Mouse (Mus musculus): ENCODE measurements around the gene Olfr1330.
"Not testable (repeated sequence)": the region's sequence is repeated elsewhere in the genome, so short reads cannot be mapped to it uniquely, and the experiment has no call there.

The Olfr1330 gene

DNA sequence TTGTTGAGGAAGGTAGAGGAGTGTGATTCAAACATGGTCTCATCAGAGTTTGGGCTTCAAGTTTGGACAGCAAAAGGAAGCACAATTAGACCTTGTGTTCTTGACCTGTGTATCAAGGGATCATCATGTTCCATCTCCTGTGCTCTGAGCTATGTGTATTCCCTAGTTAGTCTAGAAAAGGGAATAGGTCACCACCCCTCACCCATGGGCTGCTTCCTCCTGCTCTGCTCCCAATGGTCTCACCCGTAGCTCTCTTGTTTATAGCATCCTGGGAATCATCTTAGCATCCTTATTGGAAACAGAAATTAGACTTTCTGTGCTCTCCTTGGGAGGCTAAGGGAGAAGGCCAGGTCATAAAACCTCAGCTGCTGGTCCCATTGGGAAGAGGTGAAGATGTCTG is at the start of gene Olfr1330:
Gene Olfr1330 (plus strand): TSS at position 301 of the 400 bp plus-strand sequence.
- no peak for DNase-seq (ENCODE audit: low spot score in 2 of 2)

DNA sequence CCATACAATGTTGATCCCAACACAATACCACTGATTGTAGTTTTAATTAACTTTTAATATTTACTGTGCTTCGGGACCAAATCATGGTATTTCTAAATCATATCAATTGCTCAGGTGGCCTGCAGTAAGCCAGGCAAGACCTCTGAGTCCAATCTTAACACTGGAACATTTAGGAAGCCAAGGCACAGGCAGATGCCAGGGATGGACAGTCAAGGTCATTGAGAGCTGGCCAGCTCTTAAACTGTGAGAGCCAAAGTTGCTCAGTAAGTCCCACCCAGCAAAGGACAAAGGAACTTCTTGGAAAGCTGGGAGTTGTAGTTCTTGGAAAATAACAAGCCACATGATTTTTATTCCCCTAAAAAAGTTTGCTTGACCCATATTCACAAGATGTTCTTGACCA is 26.6 kb upstream of the Olfr1330 start:
- no peak for DNase-seq (ENCODE audit: low spot score in 2 of 2)

- no peak for DNase-seq (ENCODE audit: low spot score in 2 of 2)
Measured at GRCm38 (mm10) chr4:118862704-118863103, 25.7 kb upstream of the Olfr1330 start.

DNA sequence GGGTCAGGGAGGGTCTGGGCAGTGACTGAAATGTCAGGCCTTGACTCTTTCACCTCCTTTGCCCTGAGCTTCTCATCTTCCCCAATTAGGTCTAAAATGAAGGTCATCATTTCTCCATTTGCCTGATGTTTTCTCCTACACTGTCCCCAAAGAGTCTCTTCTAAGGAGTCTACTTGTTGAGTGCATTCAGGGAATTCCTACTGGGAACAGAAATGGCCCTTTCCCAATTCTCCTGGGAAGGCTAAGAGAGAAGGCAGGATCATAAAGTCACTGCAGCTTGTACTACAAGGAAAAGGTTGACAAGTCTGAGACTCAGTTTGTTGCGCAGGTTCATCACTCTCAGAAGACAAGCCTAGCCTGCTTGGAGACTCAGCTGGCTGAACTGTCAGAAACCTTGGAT is 24.0 kb upstream of the Olfr1330 start, which contains the start of gene Olfr1331:
Gene Olfr1331 (plus strand): TSS at position 301 of the 400 bp plus-strand sequence.
- DNase-seq (ENCODE audit: low spot score in 2 of 2), result no peak

- DNase-seq (ENCODE audit: low spot score in 2 of 2), result no peak
Measured at GRCm38 (mm10) chr4:118867566-118867965, 20.8 kb upstream of the Olfr1330 start.

GRCm38 (mm10) chr4:118901981-118902380 is 13.6 kb downstream of the Olfr1330 start:
- DNase-seq (ENCODE audit: low spot score in 2 of 2), result no peak

DNA sequence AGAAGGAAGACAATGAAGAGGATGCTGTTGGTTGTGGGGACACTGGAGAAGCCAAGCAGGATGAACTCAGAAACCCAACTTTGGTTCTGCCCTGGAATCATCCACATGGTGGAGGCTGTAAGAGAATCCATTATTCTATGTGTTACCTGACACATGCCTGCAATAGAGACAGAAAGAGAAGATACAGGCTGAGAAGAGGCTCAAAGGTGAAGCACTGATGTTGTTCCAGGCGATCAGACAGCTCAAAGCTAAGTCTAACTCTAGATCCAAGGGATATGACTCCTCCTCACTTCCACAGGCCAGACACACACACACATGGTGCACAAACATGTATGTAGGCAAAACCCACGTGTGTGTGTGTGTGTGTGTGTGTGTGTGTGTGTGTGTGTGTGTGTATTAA is 29.0 kb downstream of the Olfr1330 start, which contains the start of gene Olfr1329:
Gene Olfr1329 (minus strand): TSS at position 101 of the 400 bp plus-strand sequence.
- not testable (repeated sequence) for DNase-seq (ENCODE audit: low spot score in 2 of 2)

GRCm38 (mm10) chr4:118931326-118931725 is 42.9 kb downstream of the Olfr1330 start:
- not testable (repeated sequence) for DNase-seq (ENCODE audit: low spot score in 2 of 2)

DNA sequence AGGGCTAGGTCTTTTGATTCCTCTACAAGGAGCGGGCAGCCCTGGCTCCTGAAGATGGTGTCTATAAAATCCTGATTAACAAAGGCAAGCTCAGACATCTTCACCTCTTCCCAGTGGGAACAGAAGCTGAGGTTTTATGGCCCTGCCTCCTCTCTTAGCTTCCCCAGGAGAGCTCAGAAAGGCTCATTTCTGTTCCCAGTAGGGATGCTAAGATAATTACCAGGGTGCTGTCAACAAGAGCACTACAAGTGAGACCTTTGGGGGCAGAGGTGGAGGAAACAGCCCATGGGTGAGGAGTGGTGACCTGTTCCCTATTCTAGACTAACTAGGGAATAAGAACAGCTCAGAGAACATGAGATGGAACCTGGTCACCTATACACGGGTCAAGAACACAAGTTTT is 50.1 kb downstream of the Olfr1330 start, which contains the start of gene Olfr1328:
Gene Olfr1328 (minus strand): TSS at position 101 of the 400 bp plus-strand sequence.
- DNase-seq (ENCODE audit: low spot score in 2 of 2), result no peak
